Mouse (Mus musculus) hindbrain, embryonic 14.5 days (tissue): ENCODE measurements around the gene Map2k3. TPM values are rescaled to one million over a fixed set of nuclear protein-coding genes. Genes with fewer than 3 reads are reported as not detected.

ENCODE experiments used
- ATAC-seq: fragments of 200-750 bp; cut with Nextera tagmentation; 2 replicates; pipeline ENCODE4 v1.8.0; 2017; ENCODE audit warnings: moderate number of reproducible peaks, mild to moderate bottlenecking, moderate TSS enrichment, moderate library complexity; ENCODE audit not compliant: low FRiP score
- DNase-seq: peaks from one replicate; pipeline ENCODE4 v3.0.0-alpha.2; 2015; ENCODE audit warnings: low spot score
- H3K27ac ChIP-seq: fragments of 300-500 bp; sonication (generic); 2 replicates; pipeline ENCODE4 v1.5.1; 2014; ENCODE audit warnings: mild to moderate bottlenecking, moderate library complexity
- H3K27me3 ChIP-seq: fragments of 300-500 bp; sonication (generic); 2 replicates; pipeline ENCODE4 v1.6.1; 2014; ENCODE audit warnings: mild to moderate bottlenecking, low read length, mixed read lengths; ENCODE audit not compliant: control insufficient read depth, insufficient read depth
- H3K36me3 ChIP-seq: fragments of 300-500 bp; sonication (generic); replicated peaks from 2 replicates; pipeline ENCODE4 v1.6.1; 2014; ENCODE audit not compliant: control insufficient read depth, insufficient read depth
- H3K4me1 ChIP-seq: fragments of 300-500 bp; sonication (generic); replicated peaks from 2 replicates; pipeline ENCODE4 v1.6.1; 2014; ENCODE audit warnings: antibody characterized with exemption, low read length, mixed read lengths; ENCODE audit not compliant: control insufficient read depth, insufficient read depth
- H3K4me2 ChIP-seq: fragments of 300-500 bp; sonication (generic); replicated peaks from 2 replicates; pipeline ENCODE4 v1.6.1; 2014; ENCODE audit warnings: mild to moderate bottlenecking, moderate library complexity
- H3K4me3 ChIP-seq: fragments of 300-500 bp; sonication (generic); replicated peaks from 2 replicates; pipeline ENCODE4 v1.5.1; 2014; ENCODE audit warnings: mild to moderate bottlenecking, low read length
- H3K9ac ChIP-seq: fragments of 300-500 bp; sonication (generic); 2 replicates; pipeline ENCODE4 v1.6.1; 2014
- H3K9me3 ChIP-seq: fragments of 300-500 bp; sonication (generic); 2 replicates; pipeline ENCODE4 v1.6.1; 2016; ENCODE audit warnings: low read length; ENCODE audit not compliant: control insufficient read depth
- WGBS: fragments of 180-500 bp; shearing (Covaris S2); extraction: QIAGEN DNeasy Blood & Tissue Kit; methylation state at CpG from one replicate; pipeline ENCODE4 v1.1.7; 2014; 5-methylcytosine and 5-hydroxymethylcytosine counted together
- polyA plus RNA-seq: library from polyadenylated mRNA; unstranded; fragments of >200 nt; fragmentation: Nextera tagmentation; extraction: Ambion mirVana; gene quantifications from 2 replicates; pipeline ENCODE4 v1.2.1, GENCODE M21; 2014

The Map2k3 gene
- polyA plus RNA-seq, 1 experiment from 2014 or later = 23.5 TPM

DNA sequence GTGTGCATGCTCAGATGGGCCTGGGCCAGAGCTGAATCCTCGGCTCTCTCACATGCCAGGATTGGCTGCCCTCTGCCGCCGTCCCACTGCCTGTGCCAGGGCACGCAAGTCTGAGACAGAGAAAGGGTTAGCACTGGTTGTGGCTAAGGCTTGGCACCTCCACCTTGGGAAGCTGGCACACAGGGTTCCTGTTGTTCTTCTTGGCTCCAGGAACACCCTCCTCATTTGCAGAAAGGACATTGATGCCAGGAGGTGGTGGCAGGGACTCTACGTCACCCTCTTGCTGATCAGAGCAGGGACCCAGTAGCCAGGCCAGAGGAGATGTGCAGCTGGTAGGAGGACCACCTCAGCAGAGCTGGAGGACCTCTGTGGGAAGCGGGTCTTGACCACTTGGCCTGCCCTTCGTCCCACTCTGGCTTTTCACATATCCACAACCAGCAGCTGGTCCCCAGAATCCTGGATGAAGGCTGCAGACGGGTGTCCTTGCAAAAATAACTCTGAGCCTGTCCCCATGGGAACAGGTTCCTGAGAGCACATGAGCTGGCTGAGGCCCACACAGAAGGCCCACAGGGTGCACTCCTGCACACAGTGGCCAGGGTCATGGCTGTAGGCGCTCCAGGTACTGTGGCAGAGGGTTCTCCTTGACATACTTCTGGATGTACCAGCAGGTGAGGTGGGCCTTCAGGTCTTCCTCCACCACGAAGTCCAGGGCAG lies 26.3 kb upstream of the Map2k3 start:
- ATAC-seq = no peak
- WGBS = 96% methylated on average over 10 of the region's 10 CpGs

DNA sequence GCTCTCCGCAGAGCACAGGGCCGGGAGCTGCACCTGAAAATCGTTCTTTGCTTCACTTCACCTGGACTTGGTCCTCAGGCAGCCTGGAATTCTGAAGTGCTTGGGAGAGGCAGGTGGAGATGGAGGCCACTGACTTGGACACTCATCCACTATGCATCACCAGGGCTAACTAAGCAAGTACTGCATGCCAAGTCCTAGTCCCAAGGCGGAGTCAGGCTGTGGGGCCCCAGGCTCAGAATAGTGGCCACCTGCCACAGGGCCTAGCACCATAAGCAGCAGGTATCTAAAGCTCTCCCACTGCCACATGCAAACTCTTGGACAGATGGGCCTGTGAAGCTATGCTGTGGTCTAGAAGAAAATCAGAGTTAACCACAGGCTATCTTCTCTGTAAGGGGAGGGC lies 25.4 kb upstream of the Map2k3 start:
- DNase-seq (no peak), ATAC-seq (no peak)
- Histone ChIP-seq H3K4me2 (no peak overlapping the region), H3K36me3 (peaks cover 35% of the 10 kb centered on the region), H3K27me3 (no peaks in the 10 kb centered on the region), H3K4me1 (peaks cover 3% of the 10 kb centered on the region; the same call in 1 of the 2 replicates), H3K9ac (no peak overlapping the region), H3K27ac (no peak overlapping the region), H3K4me3 (no peak overlapping the region), H3K9me3 (no peaks in the 10 kb centered on the region)
- 95% methylated on average over 4 of the region's 4 CpGs for WGBS

More for the DNA sequence above, 26.3 kb upstream of the Map2k3 start:
- Histone ChIP-seq H3K27me3 (no peaks in the 10 kb centered on the region), H3K9ac (no peak overlapping the region), H3K4me1 (no peaks in the 10 kb centered on the region), H3K36me3 (peaks cover 35% of the 10 kb centered on the region), H3K9me3 (no peaks in the 10 kb centered on the region), H3K4me2 (no peak overlapping the region), H3K4me3 (no peak overlapping the region), H3K27ac (no peak overlapping the region)
- DNase-seq = no peak

DNA sequence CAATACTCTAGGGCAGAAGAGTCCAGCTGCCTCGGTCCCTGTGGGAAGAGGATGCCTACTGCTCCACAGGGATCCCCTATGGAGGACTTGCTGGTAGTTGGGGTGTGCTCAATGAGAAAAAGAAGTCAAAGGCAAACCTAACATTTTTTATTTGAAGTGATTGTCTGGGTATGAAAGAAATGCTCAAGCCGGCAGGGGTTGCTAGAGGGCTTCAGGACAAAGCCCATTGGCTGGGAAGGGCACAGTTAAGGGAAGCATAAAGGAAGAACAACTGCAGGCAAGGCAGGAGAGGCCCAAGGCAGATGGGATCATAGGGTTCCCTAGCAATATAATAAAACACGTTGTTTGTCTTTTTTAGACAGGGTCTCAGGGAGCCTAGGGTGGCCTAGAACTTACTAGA lies 23.8 kb upstream of the Map2k3 start:
- 74% methylated on average over 3 of the region's 3 CpGs for WGBS
- no peak for DNase-seq

DNA sequence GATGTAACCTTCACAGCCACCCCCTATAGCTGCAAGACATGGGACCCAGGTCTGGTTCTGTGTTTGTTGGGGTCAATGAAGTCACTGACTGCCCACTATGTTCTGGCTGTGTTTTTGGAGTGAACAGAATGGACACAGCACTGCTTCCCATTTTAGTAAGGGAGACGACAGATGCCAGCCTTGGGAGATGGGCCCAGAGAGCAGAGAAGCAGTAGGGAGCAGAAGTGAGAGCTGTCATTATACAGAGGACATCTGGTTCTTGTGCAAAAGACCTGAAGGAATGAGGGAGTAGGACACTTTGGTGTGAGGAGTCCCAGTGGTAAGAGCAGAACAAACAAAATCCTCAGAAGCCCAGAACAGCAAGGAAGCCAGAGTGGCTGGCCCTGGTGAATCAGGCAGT lies 22.2 kb upstream of the Map2k3 start:
- Histone ChIP-seq H3K4me2 (no peak overlapping the region), H3K4me1 (peaks cover 22% of the 10 kb centered on the region), H3K9ac (no peak overlapping the region), H3K4me3 (no peak overlapping the region), H3K9me3 (no peaks in the 10 kb centered on the region), H3K36me3 (peaks cover 19% of the 10 kb centered on the region), H3K27ac (no peak overlapping the region), H3K27me3 (no peaks in the 10 kb centered on the region)
- ATAC-seq (no peak), DNase-seq (no peak)
- 89% methylated on average over 1 of the region's 1 CpGs for WGBS

More for the DNA sequence above, 23.8 kb upstream of the Map2k3 start:
- ATAC-seq = no peak
- Histone ChIP-seq H3K4me2 (no peak overlapping the region), H3K9ac (no peak overlapping the region), H3K27ac (no peak overlapping the region), H3K9me3 (no peaks in the 10 kb centered on the region), H3K4me3 (no peak overlapping the region), H3K4me1 (peaks cover 18% of the 10 kb centered on the region), H3K36me3 (peaks cover 34% of the 10 kb centered on the region), H3K27me3 (no peaks in the 10 kb centered on the region)

DNA sequence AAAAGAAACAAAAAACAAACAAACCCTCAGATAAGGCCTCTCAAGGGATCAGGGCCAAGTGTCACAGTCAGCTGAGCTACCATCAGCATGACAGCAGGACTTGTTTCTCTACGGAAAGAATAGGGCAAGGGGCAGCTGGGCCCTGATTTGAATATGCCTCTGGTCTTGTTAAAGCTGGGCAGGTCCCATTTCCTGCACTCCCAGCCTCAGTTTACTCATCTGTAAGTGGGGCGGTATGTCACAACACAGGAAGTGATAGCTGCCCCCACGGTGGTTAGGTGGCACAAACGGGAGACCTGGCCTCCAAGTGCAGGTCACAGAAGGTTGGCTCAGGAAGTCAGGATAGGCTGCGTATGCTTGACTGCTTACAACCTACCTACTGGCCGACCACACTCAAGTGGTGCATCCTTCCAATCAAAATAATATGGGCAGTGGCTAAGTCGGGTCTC lies 19.3 kb upstream of the Map2k3 start:
- Histone ChIP-seq H3K4me1 (peaks cover 26% of the 10 kb centered on the region), H3K9me3 (no peaks in the 10 kb centered on the region), H3K4me2 (peak overlapping the region; percentile 92), H3K36me3 (no peaks in the 10 kb centered on the region; the same call in 1 of the 2 replicates), H3K27me3 (no peaks in the 10 kb centered on the region), H3K4me3 (peak overlapping the region; percentile 97), H3K27ac (no peak overlapping the region), H3K9ac (peak overlapping the region; percentile 98)
- WGBS = 32% methylated on average over 7 of the region's 7 CpGs
- ATAC-seq (no peak), DNase-seq (no peak)

DNA sequence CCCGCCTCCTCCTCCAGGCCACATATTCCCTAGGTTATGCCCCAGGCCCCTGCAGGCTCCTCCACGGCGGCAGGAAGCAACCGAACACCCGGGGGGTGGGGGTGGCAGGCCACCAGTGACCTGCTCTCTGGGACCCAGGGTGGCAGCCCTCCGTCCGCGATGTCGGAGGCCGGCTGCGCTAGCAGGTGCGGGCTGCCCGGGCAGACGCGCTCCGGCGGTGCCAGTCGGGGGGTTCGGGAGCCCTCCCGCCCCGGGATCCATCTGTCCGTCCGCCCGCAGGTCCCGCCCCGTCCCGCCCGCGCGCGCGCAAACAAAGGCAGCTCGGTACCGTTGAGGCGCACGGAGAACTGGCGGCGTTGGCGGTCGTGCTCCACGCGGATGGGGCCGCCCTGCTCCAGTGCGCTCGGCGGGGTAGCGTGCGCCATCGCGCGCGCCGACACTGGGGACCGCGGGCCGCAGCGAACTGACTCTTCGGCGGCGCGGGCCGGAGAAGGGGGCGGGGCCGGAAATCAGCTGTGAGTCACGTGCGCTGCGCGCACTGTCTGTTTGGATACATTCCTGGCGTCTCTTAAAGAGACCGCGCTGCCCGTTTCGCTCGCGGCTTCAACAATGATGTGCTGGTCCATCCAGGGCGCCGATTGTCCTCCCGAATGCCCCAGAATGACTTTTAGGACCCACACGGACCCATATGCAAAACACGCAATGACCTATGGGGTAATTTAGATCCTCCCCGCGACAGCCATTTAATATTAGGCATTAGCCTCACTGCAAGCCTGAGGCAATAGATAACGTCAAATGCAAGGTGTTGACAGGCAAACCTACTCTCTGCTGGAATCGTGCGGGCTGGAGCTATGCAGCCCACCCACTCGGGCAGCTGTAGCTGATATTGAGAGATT lies 18.3 kb upstream of the Map2k3 start:
- under 1% methylated on average over 85 of the region's 86 CpGs for WGBS
- no peaks in the 10 kb centered on the region; the same call in 1 of the 2 replicates for H3K36me3 ChIP-seq
- ATAC-seq (peak; percentile 93), DNase-seq (peak; percentile 92)
- H3K9me3 ChIP-seq = no peaks in the 10 kb centered on the region
- H3K4me3 ChIP-seq = peak overlapping the region; percentile 97
- peaks cover 26% of the 10 kb centered on the region for H3K4me1 ChIP-seq
- H3K4me2 ChIP-seq = peak overlapping the region; percentile 92
- no peaks in the 10 kb centered on the region for H3K27me3 ChIP-seq
- H3K27ac ChIP-seq = peak overlapping the region; percentile 83
- peak overlapping the region; percentile 98 for H3K9ac ChIP-seq

DNA sequence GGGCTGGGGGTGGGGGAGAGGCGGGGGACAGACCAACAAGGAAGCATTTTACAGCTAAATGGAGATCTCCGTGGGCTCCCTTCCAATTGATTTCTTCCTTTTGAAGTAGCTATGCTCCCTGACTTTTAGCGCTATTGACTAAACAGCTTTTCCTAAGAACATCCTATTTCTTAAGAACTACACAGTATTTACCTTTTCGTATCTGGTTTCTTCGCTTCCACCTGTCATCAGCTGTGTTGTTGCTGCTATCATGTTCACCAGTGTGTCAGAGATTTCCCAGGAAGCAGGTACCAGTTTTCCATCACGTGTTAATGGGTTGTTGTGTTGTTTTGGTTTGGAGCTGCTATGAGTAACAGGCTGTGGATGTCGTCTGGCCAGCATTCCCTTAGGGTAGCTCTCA lies 17.3 kb upstream of the Map2k3 start, which contains the start of gene Natd1:
Gene Natd1, minus strand, starts transcription at position 260 of the 400 bp plus-strand sequence.
- peak within 1 kb of the TSS; percentile 97 for H3K4me3 ChIP-seq
- H3K9ac ChIP-seq = peak within 1 kb of the TSS; percentile 98
- 39% methylated on average over 7 of the region's 7 CpGs for WGBS
- no peaks in the 10 kb centered on the region for H3K9me3 ChIP-seq
- peaks cover 26% of the 10 kb centered on the region for H3K4me1 ChIP-seq
- H3K4me2 ChIP-seq = peak within 1 kb of the TSS; percentile 92
- ATAC-seq = no peak
- no peaks in the 10 kb centered on the region for H3K27me3 ChIP-seq
- H3K36me3 ChIP-seq = no peaks in the 10 kb centered on the region; the same call in 1 of the 2 replicates
- DNase-seq = no peak
- peak within 1 kb of the TSS; percentile 83 for H3K27ac ChIP-seq

DNA sequence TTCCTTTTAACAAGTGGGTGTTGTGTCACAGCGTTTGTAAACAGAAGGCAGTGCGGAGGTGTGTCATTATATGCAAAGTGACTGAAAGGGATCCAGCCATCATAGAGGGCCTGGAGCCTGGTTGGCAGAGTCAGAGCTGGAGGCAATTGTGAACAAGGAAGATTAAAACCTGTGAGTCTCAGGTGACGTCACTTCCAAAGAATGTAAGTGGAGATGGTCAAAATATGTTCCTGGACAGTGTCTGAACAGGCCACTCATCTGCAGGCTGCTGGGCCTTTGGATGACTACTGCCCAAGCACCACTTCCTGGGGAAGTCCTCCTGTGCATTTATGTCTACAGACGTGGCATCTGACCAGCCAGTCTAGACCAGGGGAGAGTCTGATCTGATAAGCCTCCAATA lies 16.6 kb upstream of the Map2k3 start:
- H3K4me3 ChIP-seq = no peak overlapping the region
- H3K9me3 ChIP-seq = no peaks in the 10 kb centered on the region
- no peak overlapping the region for H3K9ac ChIP-seq
- H3K27ac ChIP-seq = no peak overlapping the region
- ATAC-seq = no peak
- peaks cover 26% of the 10 kb centered on the region for H3K4me1 ChIP-seq
- no peaks in the 10 kb centered on the region; the same call in none of the 2 replicates for H3K36me3 ChIP-seq
- 84% methylated on average over 4 of the region's 4 CpGs for WGBS
- no peak for DNase-seq
- no peak overlapping the region for H3K4me2 ChIP-seq
- no peaks in the 10 kb centered on the region for H3K27me3 ChIP-seq

DNA sequence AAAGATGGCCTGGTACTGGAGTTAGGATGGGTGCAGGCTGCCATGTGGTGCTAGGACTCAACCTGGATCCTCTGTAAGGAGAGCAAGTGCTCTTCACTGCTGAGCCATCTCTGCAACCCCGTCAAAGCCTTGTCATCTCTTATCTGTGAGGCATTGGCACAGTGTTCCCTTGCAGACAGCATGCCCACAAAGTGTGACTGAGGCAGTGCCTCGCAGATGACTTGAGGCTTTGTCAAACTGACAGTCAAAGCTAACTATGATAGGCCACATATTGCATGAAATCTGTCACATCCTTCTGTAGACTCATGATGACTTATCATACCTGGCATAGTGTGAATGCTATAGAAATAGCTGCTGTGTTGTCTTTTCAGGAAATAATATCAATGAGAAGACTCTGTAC lies 11.8 kb upstream of the Map2k3 start:
- H3K9me3 ChIP-seq = no peaks in the 10 kb centered on the region
- WGBS = 93% methylated on average over 2 of the region's 2 CpGs
- H3K4me2 ChIP-seq = no peak overlapping the region
- H3K9ac ChIP-seq = no peak overlapping the region
- H3K27ac ChIP-seq = no peak overlapping the region
- no peaks in the 10 kb centered on the region for H3K4me1 ChIP-seq
- no peaks in the 10 kb centered on the region for H3K27me3 ChIP-seq
- ATAC-seq = no peak
- H3K36me3 ChIP-seq = no peaks in the 10 kb centered on the region; the same call in 1 of the 2 replicates
- no peak for DNase-seq
- H3K4me3 ChIP-seq = no peak overlapping the region
